Mouse (Mus musculus) WW6 (cell line): ENCODE data around the gene Ppp1r26.

Experiments used
- DNase-seq: peaks from one replicate; pipeline ENCODE4 v3.0.0-alpha.2; 2013; ENCODE audit warnings: low read depth, low spot score

Ppp1r26 gene

GRCm38 (mm10) chr2:28446515-28447314, at the start of gene Ppp1r26:
Gene Ppp1r26, plus strand, starts transcription at chr2:28446800.
- DNase-seq: no peak

GRCm38 (mm10) chr2:28396928-28397327, 49.7 kb upstream of the Ppp1r26 start:
- DNase-seq: no peak

GRCm38 (mm10) chr2:28397417-28398119, 49.0 kb upstream of the Ppp1r26 start:
- no peak for DNase-seq

GRCm38 (mm10) chr2:28401647-28402046, 45.0 kb upstream of the Ppp1r26 start:
- no peak for DNase-seq

GRCm38 (mm10) chr2:28402128-28402527, 44.5 kb upstream of the Ppp1r26 start:
- DNase-seq: no peak

- DNase-seq: no peak
Measured at GRCm38 (mm10) chr2:28407796-28408195, 38.8 kb upstream of the Ppp1r26 start.

GRCm38 (mm10) chr2:28409144-28409543, 37.5 kb upstream of the Ppp1r26 start:
- DNase-seq: no peak

GRCm38 (mm10) chr2:28409566-28409965, 37.0 kb upstream of the Ppp1r26 start:
- no peak for DNase-seq

GRCm38 (mm10) chr2:28412936-28413335, 33.7 kb upstream of the Ppp1r26 start:
- no peak for DNase-seq

- no peak for DNase-seq
Measured at GRCm38 (mm10) chr2:28414116-28414756, 32.4 kb upstream of the Ppp1r26 start.

- no peak for DNase-seq
Measured at GRCm38 (mm10) chr2:28414757-28415137, 31.9 kb upstream of the Ppp1r26 start.

- DNase-seq: no peak
Measured at GRCm38 (mm10) chr2:28415387-28416024, 31.1 kb upstream of the Ppp1r26 start.

GRCm38 (mm10) chr2:28416511-28416910, 30.1 kb upstream of the Ppp1r26 start:
- no peak for DNase-seq

GRCm38 (mm10) chr2:28418034-28418433, 28.6 kb upstream of the Ppp1r26 start:
- DNase-seq: peak; percentile 52

GRCm38 (mm10) chr2:28419898-28420297, 26.7 kb upstream of the Ppp1r26 start:
- DNase-seq: peak; percentile 59

GRCm38 (mm10) chr2:28423167-28423566, 23.4 kb upstream of the Ppp1r26 start:
- DNase-seq: no peak

GRCm38 (mm10) chr2:28427226-28427625, 19.4 kb upstream of the Ppp1r26 start:
- DNase-seq: no peak

- no peak for DNase-seq
Measured at GRCm38 (mm10) chr2:28430846-28431245, 15.8 kb upstream of the Ppp1r26 start.

- no peak for DNase-seq
Measured at GRCm38 (mm10) chr2:28432811-28433210, 13.8 kb upstream of the Ppp1r26 start.

- no peak for DNase-seq
Measured at GRCm38 (mm10) chr2:28433512-28433911, 13.1 kb upstream of the Ppp1r26 start.

- no peak for DNase-seq
Measured at GRCm38 (mm10) chr2:28435401-28435800, 11.2 kb upstream of the Ppp1r26 start.

- no peak for DNase-seq
Measured at GRCm38 (mm10) chr2:28440842-28441241, 5.8 kb upstream of the Ppp1r26 start.
